Mouse (Mus musculus) gastrocnemius, postnatal 14 days (tissue): Measurements from ENCODE around the gene Sema6c. TPM values are rescaled to one million over a fixed set of nuclear protein-coding genes. Genes with fewer than 3 reads are reported as not detected.

Experiments
- DNase-seq: peaks from one replicate; pipeline ENCODE4 v3.0.0; 2021; ENCODE audit warnings: mixed read lengths
- intact Hi-C: fragments of 180-260 bp; cut with DNase I; formaldehyde crosslinking; loops from one replicate; pipeline ENCODE4 v1.15.1; 2025; ENCODE audit warnings: low total_unique reads
- total RNA-seq, 2 experiments: library from RNA; stranded (reverse); gene quantifications; 2 replicates each; pipeline ENCODE4 v1.2.3; 2021

Sema6c gene
- total RNA-seq, 2 experiments from 2014 or later = 97.1 to 106 TPM

DNA sequence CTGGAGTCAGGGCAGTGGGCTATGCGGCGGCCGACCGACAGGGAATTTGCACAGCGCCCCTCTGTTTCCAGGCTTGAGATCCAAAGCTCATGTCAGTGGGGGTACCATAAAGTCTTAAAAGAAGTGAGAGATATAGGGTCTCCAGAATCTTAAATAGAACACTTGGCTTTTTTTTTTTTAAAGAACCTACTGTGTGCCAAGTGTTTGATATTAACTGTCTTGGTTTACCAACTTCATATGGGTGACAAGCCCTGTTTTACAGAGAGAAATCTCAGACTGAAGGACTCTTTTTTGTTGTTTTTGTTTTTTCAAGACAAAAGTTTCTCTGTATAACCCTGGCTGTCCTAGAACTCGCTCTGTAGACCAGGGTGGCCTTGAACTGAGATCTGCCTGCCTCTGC, 19.5 kb upstream of the Sema6c start:
- DNase-seq = no peak
- intact Hi-C loops = loop anchor here (10.0 kb wide), 1 partner anchor 124 kb away; no protein-coding TSS in a partner anchor

DNA sequence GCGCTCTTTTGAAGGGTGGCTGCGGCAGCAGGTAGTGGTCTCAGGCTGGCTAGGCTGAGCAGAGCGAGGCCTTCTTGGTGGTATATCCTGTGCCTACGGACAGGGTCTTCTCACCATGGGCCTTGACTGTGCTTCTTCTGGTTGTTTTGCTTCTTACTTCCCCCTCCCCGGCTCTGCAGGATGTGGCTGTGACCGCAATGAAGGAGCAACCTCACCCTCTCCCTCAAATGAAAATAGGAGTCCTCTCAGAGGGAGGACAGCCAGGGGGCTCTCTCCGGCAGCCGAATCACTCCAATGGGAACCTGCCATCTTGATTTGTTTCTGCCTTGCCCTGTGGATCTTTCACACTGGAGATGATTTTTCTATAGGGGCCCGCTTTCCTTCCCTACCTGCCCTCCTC, 18.8 kb upstream of the Sema6c start:
- no peak for DNase-seq

DNA sequence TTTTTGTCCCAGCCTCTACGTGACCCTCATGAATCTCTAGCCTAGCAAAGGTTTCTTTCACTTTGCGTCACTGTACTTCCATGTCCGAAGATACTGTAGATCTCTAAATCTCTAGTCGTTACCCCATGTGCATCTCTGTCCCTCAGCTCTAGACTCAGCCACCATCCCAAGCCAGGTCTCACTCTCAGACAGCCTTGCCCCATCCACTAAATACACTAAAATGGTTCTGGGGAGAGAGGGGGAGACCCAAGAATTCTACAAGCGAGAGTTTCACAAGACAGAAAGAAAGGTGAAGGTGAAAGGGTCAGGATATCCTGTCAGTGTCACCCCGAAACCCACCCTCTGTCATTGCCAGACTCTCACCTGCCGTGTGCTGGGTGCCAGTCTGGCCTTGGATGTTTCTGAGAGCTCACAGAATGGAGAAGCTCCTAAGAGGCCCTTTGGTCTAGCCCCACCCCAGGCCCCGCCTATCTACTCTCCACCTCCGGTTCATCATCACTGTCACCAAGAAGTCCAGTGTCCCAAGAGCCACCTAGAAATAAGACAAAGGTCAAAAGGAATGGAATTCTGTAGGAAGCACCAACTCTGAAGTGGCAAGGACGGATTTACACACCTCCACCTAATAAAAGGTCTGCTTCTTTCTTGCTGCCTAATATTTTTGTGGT, 18.2 kb upstream of the Sema6c start, which contains the start of gene Tnfaip8l2:
TSS of gene Tnfaip8l2 (minus strand) at position 409 of the 665 bp plus-strand sequence.
- peak; percentile 39 for DNase-seq
- intact Hi-C loops = loop anchor here (10.0 kb wide), 1 partner anchor 123 kb away; no protein-coding TSS in a partner anchor

More for the DNA sequence above, 18.8 kb upstream of the Sema6c start:
- intact Hi-C loops = loop anchor here (10.0 kb wide), 1 partner anchor 123 kb away; no protein-coding TSS in a partner anchor

GRCm38 (mm10) chr3:95142617-95143011, 17.6 kb upstream of the Sema6c start:
- peak; percentile 81 for DNase-seq
- intact Hi-C loops = loop anchor here (10.0 kb wide), 1 partner anchor 122 kb away; no protein-coding TSS in a partner anchor

DNA sequence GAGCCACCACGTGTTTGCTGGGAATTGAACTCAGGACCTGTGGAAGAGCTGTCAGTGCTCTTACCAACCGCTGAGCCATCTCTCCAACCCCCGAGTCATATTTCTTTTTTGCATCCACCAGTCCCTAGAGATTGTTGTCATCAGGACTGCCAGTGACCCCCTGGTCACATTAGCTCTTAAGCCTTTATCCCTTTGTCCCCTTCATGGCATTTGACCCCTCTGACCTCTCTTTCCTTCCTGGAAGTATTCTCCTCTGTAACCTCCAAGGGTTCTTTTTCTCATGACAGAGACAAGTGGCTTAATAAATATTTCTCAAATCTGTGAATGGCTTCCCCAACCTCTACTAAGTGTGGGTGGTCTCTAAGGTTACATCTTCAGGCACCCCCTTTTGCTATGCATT, 12.3 kb upstream of the Sema6c start:
- DNase-seq = no peak
- intact Hi-C loops = loop anchor here (10.0 kb wide), 1 partner anchor 117 kb away; no protein-coding TSS in a partner anchor

DNA sequence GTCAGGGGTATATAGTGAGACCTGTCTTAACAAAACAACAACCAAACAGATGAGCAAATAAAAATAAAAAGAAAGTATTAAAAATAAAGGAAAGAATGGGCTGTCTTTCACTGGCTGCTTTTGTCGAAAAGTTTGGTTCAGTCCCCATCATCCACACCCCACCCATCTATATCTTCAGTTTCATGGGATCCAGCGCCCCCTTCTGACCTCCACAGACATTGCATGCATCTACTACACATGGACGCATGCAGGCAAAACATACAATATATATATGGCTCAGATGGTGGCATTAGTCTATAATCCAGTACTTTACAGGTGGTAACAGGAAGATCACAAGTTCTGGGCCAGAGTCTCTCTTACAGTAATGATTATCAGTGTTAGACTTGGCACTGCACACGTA, 6.4 kb upstream of the Sema6c start:
- peak; percentile 39 for DNase-seq
- intact Hi-C loops = no loop called here

GRCm38 (mm10) chr3:95159511-95159986, 708 bp upstream of the Sema6c start:
- intact Hi-C loops = no loop called here
- no peak for DNase-seq

DNA sequence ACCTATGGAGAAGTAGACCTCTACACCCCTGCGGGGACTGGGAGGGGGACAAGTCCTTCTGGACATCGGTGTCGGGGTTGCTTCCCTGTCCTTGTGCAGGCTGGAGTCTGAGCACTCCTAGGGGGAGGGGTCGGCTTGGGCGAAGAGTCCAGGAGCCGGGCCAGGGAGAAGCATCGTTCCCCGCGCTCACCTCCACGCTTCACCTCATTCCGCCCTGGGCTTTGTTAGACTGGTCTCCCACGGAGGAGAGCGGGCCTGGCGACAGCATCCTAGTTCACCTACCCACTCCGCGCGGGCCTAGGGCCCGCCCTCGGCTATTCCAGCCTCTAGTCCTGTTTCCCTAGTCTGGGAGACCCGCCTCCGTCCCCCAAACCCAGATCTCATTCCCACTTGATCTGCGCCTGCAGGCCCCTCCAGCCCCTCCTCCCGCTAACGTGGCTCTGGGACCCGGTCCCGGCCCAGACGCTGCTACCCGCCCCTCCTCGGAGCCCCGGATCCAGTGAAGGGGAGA, 839 bp downstream of the Sema6c start:
- intact Hi-C loops = no loop called here
- DNase-seq = peak; percentile 64

DNA sequence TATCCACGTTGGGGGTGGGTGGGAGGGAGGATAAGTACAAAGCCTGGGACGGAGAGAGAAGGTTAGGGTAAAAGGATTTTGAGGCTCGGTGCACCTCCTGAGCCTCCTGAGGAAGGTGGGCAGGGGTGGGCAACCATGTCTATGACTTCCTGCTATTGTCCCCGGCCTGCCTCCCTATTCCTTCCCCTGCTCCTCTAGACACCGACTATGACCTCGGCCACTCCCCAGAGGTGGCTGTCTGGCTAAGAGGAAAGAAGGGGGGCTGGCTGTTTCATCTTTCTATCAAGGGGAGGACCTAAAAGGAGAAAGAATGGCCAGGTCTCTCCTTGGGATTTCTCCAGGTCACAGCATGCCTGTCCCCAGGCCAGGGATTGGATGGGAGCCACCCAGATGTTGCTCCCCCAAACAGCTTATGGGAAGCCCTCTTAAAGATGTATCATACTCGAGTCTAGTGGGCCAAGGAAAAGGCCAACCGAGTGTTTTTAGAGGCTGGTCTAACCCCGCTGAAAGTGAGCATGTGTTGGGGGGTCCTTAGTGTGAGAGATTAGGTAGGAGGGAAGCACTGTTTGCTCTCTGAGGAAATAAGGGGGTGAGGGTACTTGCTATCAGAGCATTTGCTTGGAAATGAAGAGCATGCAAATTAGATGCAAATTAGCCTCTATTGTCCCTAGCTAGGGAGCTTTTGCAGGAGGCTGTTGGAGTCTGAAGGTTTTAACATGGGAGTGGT, 1.5 kb downstream of the Sema6c start:
- intact Hi-C loops = no loop called here

DNA sequence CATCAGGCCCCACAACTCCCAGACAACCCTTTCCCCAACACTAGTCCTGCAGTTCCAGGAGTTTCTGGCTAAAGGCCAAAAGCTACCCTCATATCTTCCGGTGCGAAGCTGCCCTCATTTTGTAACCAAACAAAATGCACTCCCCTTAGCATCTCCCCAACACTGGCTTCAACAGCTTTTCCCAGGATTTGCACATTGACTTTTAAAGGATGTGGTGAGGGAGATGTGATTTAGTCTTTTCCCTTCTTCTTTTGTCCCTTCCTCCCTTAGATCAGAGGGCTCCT, 2.0 kb downstream of the Sema6c start:
- no peak for DNase-seq
- intact Hi-C loops = no loop called here

More for the DNA sequence above, 1.5 kb downstream of the Sema6c start:
- DNase-seq = peak; percentile 5

GRCm38 (mm10) chr3:95163419-95164255, 3.4 kb downstream of the Sema6c start:
- DNase-seq = peak; percentile 84
- intact Hi-C loops = no loop called here

DNA sequence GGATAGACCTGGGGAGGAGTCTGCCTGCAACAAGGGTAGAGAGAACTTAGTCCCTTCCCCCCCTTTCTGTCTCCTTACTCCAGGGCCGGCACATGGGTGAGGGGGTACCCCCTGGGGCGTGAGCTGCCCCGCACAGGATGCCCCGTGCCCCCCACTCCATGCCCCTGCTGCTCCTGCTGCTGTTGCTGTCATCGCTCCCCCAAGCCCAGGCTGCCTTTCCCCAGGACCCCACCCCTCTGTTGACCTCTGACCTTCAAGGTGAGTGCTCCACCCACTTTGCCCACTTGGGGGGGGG, 3.9 kb downstream of the Sema6c start:
- intact Hi-C loops = no loop called here
- DNase-seq = no peak

DNA sequence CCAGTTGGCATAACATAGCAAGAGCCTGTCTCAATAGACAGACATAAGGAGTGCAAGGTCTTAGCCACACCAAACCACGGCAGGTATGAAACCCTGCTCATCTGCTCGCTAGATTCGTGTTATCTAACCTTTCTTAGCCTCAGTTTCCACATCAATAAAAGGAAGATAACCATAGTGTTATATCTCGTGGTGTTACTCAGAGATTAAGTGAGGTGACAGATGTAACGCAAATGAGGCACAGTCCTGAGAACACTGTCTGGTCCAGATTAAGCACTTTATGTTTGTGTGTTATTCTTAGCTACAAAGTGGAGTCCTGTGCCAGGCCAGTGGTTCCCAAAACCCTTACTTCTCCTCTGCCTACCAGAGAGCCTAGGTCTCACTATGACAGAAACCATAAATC, 4.6 kb downstream of the Sema6c start:
- intact Hi-C loops = no loop called here
- DNase-seq = no peak

GRCm38 (mm10) chr3:95169996-95170395, 9.7 kb downstream of the Sema6c start:
- intact Hi-C loops = loop anchor here (5.0 kb wide), 1 partner anchor 33 kb away; no protein-coding TSS in a partner anchor

DNA sequence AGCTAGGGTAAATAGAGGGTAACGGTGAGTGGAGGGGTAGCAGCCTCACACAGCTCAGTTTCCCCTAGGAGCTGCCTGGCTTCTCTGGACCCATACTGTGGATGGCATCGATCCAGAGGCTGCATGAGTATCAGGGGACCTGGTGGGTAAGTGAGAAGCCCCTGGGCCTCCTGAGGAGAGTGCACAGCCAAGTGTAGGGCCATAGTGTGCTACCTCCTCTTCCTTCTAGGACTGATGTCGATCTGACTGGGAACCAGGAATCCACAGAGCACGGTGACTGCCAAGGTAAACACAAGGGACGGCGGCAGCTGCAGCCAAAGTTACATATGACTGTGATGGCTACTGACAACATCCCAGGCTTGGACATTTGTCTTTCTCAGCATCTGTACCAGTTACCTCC, 10.8 kb downstream of the Sema6c start:
- DNase-seq = no peak

More at GRCm38 (mm10) chr3:95169996-95170395, 9.7 kb downstream of the Sema6c start:
- no peak for DNase-seq

GRCm38 (mm10) chr3:95172526-95173255, 12.4 kb downstream of the Sema6c start:
- DNase-seq = no peak
- intact Hi-C loops = loop anchor here (5.0 kb wide), 1 partner anchor 35 kb away; no protein-coding TSS in a partner anchor

More for the DNA sequence above, 10.8 kb downstream of the Sema6c start:
- intact Hi-C loops = loop anchor here (5.0 kb wide), 1 partner anchor 34 kb away; no protein-coding TSS in a partner anchor

- intact Hi-C loops = loop anchor here (5.0 kb wide), 1 partner anchor 36 kb away; no protein-coding TSS in a partner anchor
- peak; percentile 42 for DNase-seq
These were observed 13.1 kb downstream of the Sema6c start for GRCm38 (mm10) chr3:95173256-95173949.

- intact Hi-C loops = loop anchor here (5.0 kb wide), 1 partner anchor 37 kb away; no protein-coding TSS in a partner anchor
- peak; percentile 89 for DNase-seq
These were observed 13.8 kb downstream of the Sema6c start for GRCm38 (mm10) chr3:95174011-95174592.
